Mouse (Mus musculus) stomach, embryonic 16.5 days (tissue): ENCODE data around the gene Phf21a. TPM values are rescaled to one million over a fixed set of nuclear protein-coding genes. Genes with fewer than 3 reads are reported as not detected.

Experiments
- ATAC-seq: fragments of 200-750 bp; cut with Nextera tagmentation; 2 replicates; pipeline ENCODE4 v1.8.0; 2017; ENCODE audit warnings: moderate number of reproducible peaks, moderate TSS enrichment; ENCODE audit not compliant: insufficient read depth, low FRiP score
- H3K27ac ChIP-seq: fragments of 300-500 bp; sonication (generic); 2 replicates; pipeline ENCODE4 v1.5.1; 2014; ENCODE audit warnings: low read length
- H3K27me3 ChIP-seq: fragments of 300-500 bp; sonication (generic); 2 replicates; pipeline ENCODE4 v1.6.1; 2014; ENCODE audit warnings: low read length, control low read depth, mixed read lengths; ENCODE audit not compliant: control insufficient read depth, insufficient read depth
- H3K36me3 ChIP-seq: fragments of 300-500 bp; sonication (generic); 2 replicates; pipeline ENCODE4 v1.6.1; 2014; ENCODE audit warnings: low read length; ENCODE audit not compliant: control insufficient read depth, insufficient read depth
- H3K4me1 ChIP-seq: fragments of 300-500 bp; sonication (generic); 2 replicates; pipeline ENCODE4 v1.6.1; 2014; ENCODE audit warnings: low read length, control low read depth, mixed read lengths; ENCODE audit not compliant: control insufficient read depth, insufficient read depth
- H3K4me2 ChIP-seq: fragments of 300-500 bp; sonication (generic); 2 replicates; pipeline ENCODE4 v1.6.1; 2014; ENCODE audit warnings: low read depth, low read length, mixed read lengths
- H3K4me3 ChIP-seq: fragments of 300-500 bp; sonication (generic); replicated peaks from 2 replicates; pipeline ENCODE4 v1.5.1; 2014; ENCODE audit warnings: mild to moderate bottlenecking, low read length
- H3K9ac ChIP-seq: fragments of 300-500 bp; sonication (generic); 2 replicates; pipeline ENCODE4 v1.6.1; 2014; ENCODE audit warnings: low read length
- H3K9me3 ChIP-seq: fragments of 300-500 bp; sonication (generic); replicated peaks from 2 replicates; pipeline ENCODE4 v1.6.1; 2016; ENCODE audit warnings: low read length, control low read depth; ENCODE audit not compliant: control insufficient read depth
- WGBS: fragments of 180-500 bp; shearing (Covaris S2); extraction: QIAGEN DNeasy Blood & Tissue Kit; methylation state at CpG from one replicate; pipeline ENCODE4 v1.1.7; 2014; 5-methylcytosine and 5-hydroxymethylcytosine counted together
- polyA plus RNA-seq: library from polyadenylated mRNA; unstranded; fragments of >200 nt; fragmentation: Nextera tagmentation; extraction: Ambion mirVana; gene quantifications from 2 replicates; pipeline ENCODE4 v1.2.1, GENCODE M21; 2015

Phf21a gene
- polyA plus RNA-seq, 1 experiment from 2014 or later, result 23.8 TPM

GRCm38 (mm10) chr2:92182146-92182756, 89.3 kb downstream of the Phf21a start:
- 4% methylated on average over 11 of the region's 11 CpGs for WGBS
- no peaks in the 10 kb centered on the region for H3K9me3 ChIP-seq
- no peak for ATAC-seq
- H3K27ac ChIP-seq, result peak overlapping the region; percentile 100
- no peaks in the 10 kb centered on the region for H3K36me3 ChIP-seq
- peak overlapping the region; percentile 91 for H3K4me2 ChIP-seq
- H3K4me3 ChIP-seq, result peak overlapping the region; percentile 88
- H3K27me3 ChIP-seq, result no peaks in the 10 kb centered on the region
- peaks cover 14% of the 10 kb centered on the region for H3K4me1 ChIP-seq
- peak overlapping the region; percentile 96 for H3K9ac ChIP-seq

GRCm38 (mm10) chr2:92182981-92183501, 90.1 kb downstream of the Phf21a start:
- H3K36me3 ChIP-seq, result no peaks in the 10 kb centered on the region
- H3K9me3 ChIP-seq, result no peaks in the 10 kb centered on the region
- peak overlapping the region; percentile 100 for H3K27ac ChIP-seq
- H3K4me1 ChIP-seq, result peaks cover 17% of the 10 kb centered on the region
- H3K4me3 ChIP-seq, result peak overlapping the region; percentile 88
- peak overlapping the region; percentile 96 for H3K9ac ChIP-seq
- H3K27me3 ChIP-seq, result no peaks in the 10 kb centered on the region
- WGBS, result under 1% methylated on average over 40 of the region's 41 CpGs
- peak overlapping the region; percentile 91 for H3K4me2 ChIP-seq
- peak; percentile 72 for ATAC-seq

GRCm38 (mm10) chr2:92183613-92184076, 90.7 kb downstream of the Phf21a start:
- Histone ChIP-seq H3K9ac (peak overlapping the region; percentile 96), H3K4me1 (peaks cover 17% of the 10 kb centered on the region), H3K27me3 (no peaks in the 10 kb centered on the region), H3K27ac (peak overlapping the region; percentile 100), H3K36me3 (no peaks in the 10 kb centered on the region), H3K4me2 (peak overlapping the region; percentile 91), H3K9me3 (no peaks in the 10 kb centered on the region), H3K4me3 (peak overlapping the region; percentile 88)
- 1% methylated on average over 28 of the region's 40 CpGs for WGBS
- peak; percentile 84 for ATAC-seq

- no peaks in the 10 kb centered on the region for H3K9me3 ChIP-seq
- H3K4me3 ChIP-seq, result peak overlapping the region; percentile 88
- H3K27ac ChIP-seq, result peak overlapping the region; percentile 100
- H3K27me3 ChIP-seq, result no peaks in the 10 kb centered on the region
- peak overlapping the region; percentile 91 for H3K4me2 ChIP-seq
- no peaks in the 10 kb centered on the region for H3K36me3 ChIP-seq
- H3K4me1 ChIP-seq, result peaks cover 17% of the 10 kb centered on the region
- peak; percentile 60 for ATAC-seq
- peak overlapping the region; percentile 96 for H3K9ac ChIP-seq
- WGBS, result 1% methylated on average over 11 of the region's 19 CpGs
Measured at GRCm38 (mm10) chr2:92184077-92184921, 91.4 kb downstream of the Phf21a start.

GRCm38 (mm10) chr2:92185062-92185765, 92.3 kb downstream of the Phf21a start:
- Histone ChIP-seq H3K27ac (peak overlapping the region; percentile 100), H3K4me2 (peak overlapping the region; percentile 91), H3K9ac (peak overlapping the region; percentile 96), H3K27me3 (no peaks in the 10 kb centered on the region), H3K9me3 (no peaks in the 10 kb centered on the region), H3K4me3 (peak overlapping the region; percentile 88), H3K36me3 (no peaks in the 10 kb centered on the region), H3K4me1 (peaks cover 17% of the 10 kb centered on the region)
- peak; percentile 32 for ATAC-seq
- 0% methylated on average over 41 of the region's 47 CpGs for WGBS

- 8% methylated on average over 11 of the region's 11 CpGs for WGBS
- H3K9me3 ChIP-seq, result no peaks in the 10 kb centered on the region
Measured at GRCm38 (mm10) chr2:92185766-92186450, 93.0 kb downstream of the Phf21a start.

GRCm38 (mm10) chr2:92187061-92187460, 94.1 kb downstream of the Phf21a start:
- Histone ChIP-seq H3K4me2 (peak overlapping the region; percentile 91), H3K27me3 (no peaks in the 10 kb centered on the region), H3K4me1 (peaks cover 20% of the 10 kb centered on the region), H3K9ac (no peak overlapping the region), H3K9me3 (no peaks in the 10 kb centered on the region), H3K36me3 (no peaks in the 10 kb centered on the region), H3K27ac (no peak overlapping the region), H3K4me3 (no peak overlapping the region)
- WGBS, result 55% methylated on average over 6 of the region's 6 CpGs
- no peak for ATAC-seq

More at GRCm38 (mm10) chr2:92185766-92186450, 93.0 kb downstream of the Phf21a start:
- peak overlapping the region; percentile 96 for H3K9ac ChIP-seq
- H3K27ac ChIP-seq, result peak overlapping the region; percentile 100
- H3K4me2 ChIP-seq, result peak overlapping the region; percentile 91
- H3K36me3 ChIP-seq, result no peaks in the 10 kb centered on the region
- peaks cover 18% of the 10 kb centered on the region for H3K4me1 ChIP-seq
- no peaks in the 10 kb centered on the region for H3K27me3 ChIP-seq
- H3K4me3 ChIP-seq, result peak overlapping the region; percentile 88
- no peak for ATAC-seq

GRCm38 (mm10) chr2:92188744-92189143, 95.8 kb downstream of the Phf21a start:
- H3K9ac ChIP-seq, result no peak overlapping the region
- no peaks in the 10 kb centered on the region for H3K36me3 ChIP-seq
- H3K27me3 ChIP-seq, result no peaks in the 10 kb centered on the region
- 39% methylated on average over 3 of the region's 3 CpGs for WGBS
- H3K4me3 ChIP-seq, result no peak overlapping the region
- peak overlapping the region; percentile 34; the same call in 1 of the 2 replicates for H3K4me2 ChIP-seq
- ATAC-seq, result no peak
- H3K27ac ChIP-seq, result no peak overlapping the region
- H3K9me3 ChIP-seq, result no peaks in the 10 kb centered on the region
- peaks cover 18% of the 10 kb centered on the region for H3K4me1 ChIP-seq
